Mouse (Mus musculus) left cerebral cortex, adult 8-10 months (tissue): ENCODE data around the gene Palld. TPM values are rescaled to one million over a fixed set of nuclear protein-coding genes. Genes with fewer than 3 reads are reported as not detected.

Source experiments
- DNase-seq, 2 experiments: peaks; one replicate each; pipeline ENCODE4 v3.0.0; 2022; ENCODE audit warnings: low spot score in 2 of 2
- total RNA-seq, 4 experiments: library from RNA; stranded (reverse); gene quantifications; 2 replicates each; pipeline ENCODE4 v1.2.4; 2022

The Palld gene
- total RNA-seq, 4 experiments from 2014 or later = 4.3 to 4.9 (median 4.6) TPM

- DNase-seq = no peak
These were observed 171.8 kb downstream of the Palld start for GRCm38 (mm10) chr8:61730669-61731068.

GRCm38 (mm10) chr8:61725306-61726017 is 177.0 kb downstream of the Palld start:
- no peak for DNase-seq

GRCm38 (mm10) chr8:61722226-61722625 is 180.3 kb downstream of the Palld start:
- no peak for DNase-seq

GRCm38 (mm10) chr8:61715351-61716125 is 187.0 kb downstream of the Palld start:
- no peak for DNase-seq

- no peak for DNase-seq
These were observed 188.1 kb downstream of the Palld start for GRCm38 (mm10) chr8:61714293-61714831.

- DNase-seq = no peak
These were observed 189.1 kb downstream of the Palld start for GRCm38 (mm10) chr8:61713195-61713990.

GRCm38 (mm10) chr8:61712426-61712825 is 190.1 kb downstream of the Palld start:
- DNase-seq = no peak

- no peak for DNase-seq
These were observed 193.7 kb downstream of the Palld start for GRCm38 (mm10) chr8:61708586-61709305.

GRCm38 (mm10) chr8:61705491-61705890 is 197.0 kb downstream of the Palld start:
- no peak for DNase-seq

- DNase-seq = no peak
These were observed 200.4 kb downstream of the Palld start for GRCm38 (mm10) chr8:61702122-61702521.

- no peak for DNase-seq
These were observed 201.4 kb downstream of the Palld start for GRCm38 (mm10) chr8:61700932-61701681.

GRCm38 (mm10) chr8:61700298-61700697 is 202.2 kb downstream of the Palld start:
- DNase-seq = no peak

- DNase-seq = no peak
These were observed 203.5 kb downstream of the Palld start for GRCm38 (mm10) chr8:61698959-61699358.

GRCm38 (mm10) chr8:61697728-61698385 is 204.6 kb downstream of the Palld start:
- DNase-seq = no peak

- DNase-seq = no peak
These were observed 205.5 kb downstream of the Palld start for GRCm38 (mm10) chr8:61696846-61697455.

GRCm38 (mm10) chr8:61695416-61695815 is 207.1 kb downstream of the Palld start:
- DNase-seq = no peak

GRCm38 (mm10) chr8:61692866-61693265 is 209.6 kb downstream of the Palld start:
- DNase-seq = no peak

GRCm38 (mm10) chr8:61692129-61692528 is 210.4 kb downstream of the Palld start:
- DNase-seq = no peak

GRCm38 (mm10) chr8:61691391-61691790 is 211.1 kb downstream of the Palld start:
- DNase-seq = no peak
